Mouse (Mus musculus) testis, adult 2 months (tissue): ENCODE data around the gene Abcc6.

Experiments used
- CTCF ChIP-seq: fragments of 200-500 bp; IDR thresholded peaks from 2 replicates; pipeline ENCODE4 v1.5.1; 2012; ENCODE audit warnings: low read depth, mild to moderate bottlenecking, inconsistent platforms, low read length, moderate library complexity; ENCODE audit not compliant: control insufficient read depth, insufficient read depth, insufficient replicate concordance
- POLR2A ChIP-seq: fragments of 200-500 bp; IDR thresholded peaks from 2 replicates; pipeline ENCODE4 v1.6.1; 2012; ENCODE audit warnings: low read depth, mild to moderate bottlenecking, inconsistent platforms, low read length, moderate library complexity; ENCODE audit not compliant: control insufficient read depth

- TF ChIP-seq POLR2A (no peak), CTCF (no peak)
These were observed 58.0 kb downstream of the Abcc6 start for GRCm38 (mm10) chr7:45971831-45972723.
